Mouse (Mus musculus) stomach, embryonic 15.5 days (tissue): ENCODE results near the gene Hoxd12. TPM values are rescaled to one million over a fixed set of nuclear protein-coding genes. Genes with fewer than 3 reads are reported as not detected.

ENCODE experiments used
- ATAC-seq: fragments of 200-750 bp; cut with Nextera tagmentation; 2 replicates; pipeline ENCODE4 v1.8.0; 2017; ENCODE audit warnings: low read depth, moderate number of reproducible peaks, moderate TSS enrichment; ENCODE audit not compliant: insufficient read depth, low FRiP score
- H3K27ac ChIP-seq: fragments of 300-500 bp; sonication (generic); 2 replicates; pipeline ENCODE4 v1.5.1; 2015; ENCODE audit warnings: mild to moderate bottlenecking, inconsistent platforms
- H3K27me3 ChIP-seq: fragments of 300-500 bp; sonication (generic); replicated peaks from 2 replicates; pipeline ENCODE4 v1.6.1; 2015; ENCODE audit warnings: inconsistent platforms
- H3K36me3 ChIP-seq: fragments of 300-500 bp; sonication (generic); 2 replicates; pipeline ENCODE4 v1.6.1; 2015; ENCODE audit warnings: inconsistent platforms
- H3K4me1 ChIP-seq: fragments of 300-500 bp; sonication (generic); 2 replicates; pipeline ENCODE4 v1.6.1; 2015; ENCODE audit warnings: inconsistent platforms
- H3K4me2 ChIP-seq: fragments of 300-500 bp; sonication (generic); 2 replicates; pipeline ENCODE4 v1.6.1; 2015; ENCODE audit warnings: mild to moderate bottlenecking, inconsistent platforms
- H3K4me3 ChIP-seq: fragments of 300-500 bp; sonication (generic); replicated peaks from 2 replicates; pipeline ENCODE4 v1.5.1; 2015; ENCODE audit warnings: inconsistent platforms
- H3K9ac ChIP-seq: fragments of 300-500 bp; sonication (generic); 2 replicates; pipeline ENCODE4 v1.6.1; 2015; ENCODE audit warnings: inconsistent platforms
- H3K9me3 ChIP-seq: fragments of 300-500 bp; sonication (generic); 2 replicates; pipeline ENCODE4 v1.6.1; 2016; ENCODE audit warnings: inconsistent platforms
- WGBS: fragments of 180-500 bp; shearing (Covaris S2); methylation state at CpG from one replicate; pipeline ENCODE4 v1.1.7; 2015; 5-methylcytosine and 5-hydroxymethylcytosine counted together
- polyA plus RNA-seq: library from polyadenylated mRNA; unstranded; fragments of >200 nt; fragmentation: Nextera tagmentation; extraction: Ambion mirVana; gene quantifications from 2 replicates; pipeline ENCODE4 v1.2.1, GENCODE M21; 2015

The Hoxd12 gene
- polyA plus RNA-seq, 1 experiment from 2014 or later, result 0.18 TPM

DNA sequence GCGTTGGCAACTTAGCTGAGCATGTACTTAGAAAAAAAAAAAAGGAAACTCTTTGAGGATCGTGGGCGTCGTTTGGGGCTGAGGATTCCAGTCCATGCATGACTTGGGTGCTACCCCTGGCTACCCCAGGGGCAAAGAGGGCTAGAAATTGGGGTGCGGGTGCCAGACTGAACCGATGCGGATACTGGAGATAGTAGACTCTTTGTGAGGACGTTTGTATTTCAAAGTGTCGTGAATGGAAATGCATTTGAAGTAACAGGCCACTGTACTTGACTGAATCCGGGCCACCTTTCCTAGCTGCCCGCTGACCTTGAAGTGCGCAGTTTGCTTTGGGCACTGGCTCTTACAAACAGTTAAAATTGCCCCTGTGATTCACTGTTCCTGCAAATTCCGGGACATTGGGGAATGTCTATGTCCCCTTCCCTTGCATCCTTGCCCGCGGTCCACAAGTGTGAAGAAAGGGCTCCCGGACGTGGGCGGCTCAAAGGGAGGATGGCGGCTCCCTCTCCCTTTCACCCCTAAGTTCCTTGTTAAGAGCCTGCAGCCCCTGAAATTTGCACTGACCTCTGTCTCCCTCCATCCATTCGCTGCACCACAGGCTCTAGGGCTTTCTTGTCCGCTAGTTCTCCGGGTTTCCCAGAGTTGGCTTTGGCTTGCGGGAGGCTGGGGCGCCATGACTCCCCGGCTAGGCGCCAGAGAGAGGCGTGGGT is 12.3 kb downstream of the Hoxd12 start:
- WGBS, result 2% methylated on average over 27 of the region's 27 CpGs
- Histone ChIP-seq H3K9ac (no peak overlapping the region), H3K9me3 (no peaks in the 10 kb centered on the region), H3K4me1 (peaks cover 13% of the 10 kb centered on the region), H3K27me3 (peaks cover 90% of the 10 kb centered on the region), H3K4me2 (no peak overlapping the region), H3K4me3 (no peak overlapping the region), H3K36me3 (no peaks in the 10 kb centered on the region), H3K27ac (no peak overlapping the region)
- ATAC-seq, result no peak

DNA sequence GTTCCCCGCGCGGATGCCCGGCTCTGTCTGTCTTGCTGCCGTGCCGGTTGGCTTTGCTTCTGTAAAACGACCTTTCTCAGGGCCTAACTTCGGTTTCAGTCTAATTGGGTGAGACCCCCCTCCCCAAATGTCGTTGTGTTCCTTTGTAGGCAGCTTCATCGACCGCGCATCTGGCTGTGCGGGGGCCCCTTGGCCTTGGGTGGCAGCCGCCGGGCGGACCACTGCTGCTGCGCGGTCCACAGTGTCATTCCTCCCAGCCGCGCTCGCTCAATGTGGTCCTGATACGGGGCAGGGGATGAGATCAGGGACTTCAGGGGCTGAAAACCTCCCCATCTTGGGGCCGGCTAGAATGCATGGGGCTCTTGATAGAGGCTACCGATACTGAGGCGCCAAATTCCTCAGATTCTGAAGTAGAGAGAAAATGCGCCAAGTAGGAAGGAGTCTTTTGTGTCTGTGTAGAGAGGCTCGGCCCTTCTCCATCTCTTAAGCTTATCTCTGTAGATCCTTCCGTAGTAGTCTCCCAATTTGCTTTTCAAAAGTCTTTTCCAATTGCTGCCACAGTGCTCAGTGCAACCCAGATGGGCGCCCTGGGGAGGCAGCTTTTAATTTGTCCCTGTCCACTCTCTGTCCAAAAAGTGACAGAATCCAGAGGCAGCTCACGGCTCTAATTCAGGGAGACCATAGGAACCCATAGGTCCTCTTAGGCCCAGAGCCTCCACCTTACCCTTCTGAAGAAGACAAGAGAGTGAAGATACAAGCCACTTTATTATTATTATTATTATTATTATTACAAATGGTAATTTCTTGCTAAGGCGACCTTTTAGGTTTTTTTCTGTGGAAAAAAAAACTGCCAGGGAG is 13.1 kb downstream of the Hoxd12 start:
- no peak overlapping the region for H3K4me2 ChIP-seq
- H3K27ac ChIP-seq, result no peak overlapping the region
- H3K4me3 ChIP-seq, result no peak overlapping the region
- no peaks in the 10 kb centered on the region for H3K36me3 ChIP-seq
- WGBS, result 1% methylated on average over 31 of the region's 31 CpGs
- peaks cover 5% of the 10 kb centered on the region; the same call in 1 of the 2 replicates for H3K4me1 ChIP-seq
- no peak overlapping the region for H3K9ac ChIP-seq
- peaks cover 90% of the 10 kb centered on the region for H3K27me3 ChIP-seq
- no peaks in the 10 kb centered on the region for H3K9me3 ChIP-seq
- ATAC-seq, result no peak

DNA sequence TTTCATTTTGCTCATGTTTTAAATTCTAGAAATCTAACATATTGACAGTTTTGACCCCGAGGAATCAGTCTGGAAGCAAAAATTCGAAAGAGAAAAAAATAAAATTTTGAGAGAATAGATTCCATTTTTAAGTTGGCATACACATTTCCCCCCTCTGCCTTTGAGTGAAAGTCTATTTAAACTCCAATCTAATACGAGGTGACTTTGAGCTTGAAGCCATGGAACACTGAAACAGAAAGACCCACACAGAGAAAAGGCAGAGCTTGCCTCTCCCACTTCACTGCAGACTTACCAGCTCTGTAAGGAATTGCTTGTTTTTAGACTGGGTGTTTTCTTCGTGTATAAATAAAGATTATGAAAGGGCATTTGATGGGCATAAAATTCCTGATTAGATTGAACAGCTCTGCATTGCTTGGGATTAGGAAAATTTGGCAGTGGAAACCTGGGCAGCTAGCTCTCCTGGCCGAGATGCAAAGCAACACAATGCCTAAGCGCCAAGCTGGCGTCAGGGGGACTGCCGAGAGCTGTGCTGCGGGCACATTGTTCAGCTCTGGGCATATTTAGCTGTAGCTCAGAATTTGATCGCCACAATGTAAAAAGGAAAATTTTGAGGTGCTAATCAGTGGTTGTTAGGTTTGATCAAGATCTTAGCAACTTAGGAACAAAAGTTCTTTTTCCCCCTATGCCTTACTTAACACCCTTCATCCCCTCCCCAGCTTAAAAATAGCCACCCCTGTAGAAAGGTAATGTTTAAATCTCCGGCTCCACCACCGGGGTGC is 14.2 kb downstream of the Hoxd12 start:
- no peak for ATAC-seq
- Histone ChIP-seq H3K27me3 (peaks cover 90% of the 10 kb centered on the region), H3K4me2 (no peak overlapping the region), H3K9me3 (no peaks in the 10 kb centered on the region), H3K4me1 (0 out of 2 replicates have a peak, but pooled peaks cover 4% of the 10 kb centered on the region), H3K9ac (no peak overlapping the region), H3K36me3 (no peaks in the 10 kb centered on the region), H3K4me3 (no peak overlapping the region), H3K27ac (no peak overlapping the region)
- 4% methylated on average over 12 of the region's 12 CpGs for WGBS

DNA sequence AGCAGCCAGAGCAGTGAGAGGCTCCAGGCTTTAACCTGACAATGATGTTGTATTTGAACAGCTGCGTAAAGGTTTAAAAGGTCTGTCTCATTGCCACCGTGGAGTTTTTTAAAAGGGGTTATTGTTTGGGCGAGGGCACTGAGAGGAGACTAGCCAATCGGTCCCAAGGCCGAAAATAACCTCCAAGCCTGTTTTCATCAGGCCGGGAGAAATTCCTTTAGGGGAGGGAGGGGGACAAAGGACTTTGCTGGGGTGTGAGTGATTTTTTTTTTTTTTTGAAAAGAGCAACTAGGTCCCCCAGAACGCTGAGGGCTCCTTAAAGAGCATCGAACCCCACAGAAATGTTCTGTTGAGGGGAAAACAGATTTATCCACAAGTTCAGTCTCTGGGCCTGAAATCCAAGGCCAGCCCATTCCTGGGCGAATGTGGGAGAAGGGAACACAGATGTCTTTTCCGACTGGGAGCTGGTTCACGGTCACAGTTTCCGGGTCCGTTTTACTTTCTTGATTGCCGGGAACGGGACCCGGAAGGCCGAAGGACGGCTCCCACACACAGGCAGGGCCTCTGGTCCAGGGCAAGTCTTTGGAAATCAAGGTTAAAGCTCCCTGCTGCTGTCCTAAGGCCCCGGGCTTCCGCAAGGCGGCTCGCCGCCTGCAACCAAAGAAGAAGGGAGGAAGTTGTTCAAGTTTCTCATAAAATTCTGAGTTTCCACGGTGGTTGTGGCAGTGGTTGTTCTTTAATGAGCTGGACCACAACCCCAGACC is 14.9 kb downstream of the Hoxd12 start:
- Histone ChIP-seq H3K9ac (no peak overlapping the region), H3K27ac (no peak overlapping the region), H3K9me3 (no peaks in the 10 kb centered on the region), H3K27me3 (peaks cover 90% of the 10 kb centered on the region), H3K4me1 (0 out of 2 replicates have a peak, but pooled peaks cover 4% of the 10 kb centered on the region), H3K4me3 (no peak overlapping the region), H3K36me3 (no peaks in the 10 kb centered on the region), H3K4me2 (no peak overlapping the region)
- 2% methylated on average over 24 of the region's 24 CpGs for WGBS
- no peak for ATAC-seq

DNA sequence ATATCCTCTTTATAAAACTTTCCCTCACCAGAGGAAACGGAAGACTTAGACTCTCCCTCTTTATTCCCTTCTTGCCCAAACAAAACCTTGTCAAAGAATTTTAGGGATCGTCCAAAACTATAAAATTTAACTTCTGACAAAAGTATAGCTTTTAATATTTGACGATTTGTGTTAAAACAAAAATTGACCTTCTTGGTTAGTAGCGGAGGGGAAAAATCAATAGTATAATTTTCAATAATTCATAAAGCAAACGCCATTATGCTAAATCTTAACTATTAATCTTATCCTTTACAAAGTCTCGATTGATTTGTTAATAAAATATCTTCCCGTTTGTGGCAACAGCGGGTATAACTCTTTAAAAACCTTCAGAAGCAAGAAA is 15.5 kb downstream of the Hoxd12 start:
- ATAC-seq, result no peak
- H3K27me3 ChIP-seq, result peaks cover 90% of the 10 kb centered on the region
- H3K9ac ChIP-seq, result no peak overlapping the region
- H3K27ac ChIP-seq, result no peak overlapping the region
- no peak overlapping the region for H3K4me2 ChIP-seq
- WGBS, result 9% methylated on average over 8 of the region's 8 CpGs
- H3K4me1 ChIP-seq, result 0 out of 2 replicates have a peak, but pooled peaks cover 4% of the 10 kb centered on the region
- H3K4me3 ChIP-seq, result no peak overlapping the region
- no peaks in the 10 kb centered on the region for H3K9me3 ChIP-seq
- H3K36me3 ChIP-seq, result no peaks in the 10 kb centered on the region

DNA sequence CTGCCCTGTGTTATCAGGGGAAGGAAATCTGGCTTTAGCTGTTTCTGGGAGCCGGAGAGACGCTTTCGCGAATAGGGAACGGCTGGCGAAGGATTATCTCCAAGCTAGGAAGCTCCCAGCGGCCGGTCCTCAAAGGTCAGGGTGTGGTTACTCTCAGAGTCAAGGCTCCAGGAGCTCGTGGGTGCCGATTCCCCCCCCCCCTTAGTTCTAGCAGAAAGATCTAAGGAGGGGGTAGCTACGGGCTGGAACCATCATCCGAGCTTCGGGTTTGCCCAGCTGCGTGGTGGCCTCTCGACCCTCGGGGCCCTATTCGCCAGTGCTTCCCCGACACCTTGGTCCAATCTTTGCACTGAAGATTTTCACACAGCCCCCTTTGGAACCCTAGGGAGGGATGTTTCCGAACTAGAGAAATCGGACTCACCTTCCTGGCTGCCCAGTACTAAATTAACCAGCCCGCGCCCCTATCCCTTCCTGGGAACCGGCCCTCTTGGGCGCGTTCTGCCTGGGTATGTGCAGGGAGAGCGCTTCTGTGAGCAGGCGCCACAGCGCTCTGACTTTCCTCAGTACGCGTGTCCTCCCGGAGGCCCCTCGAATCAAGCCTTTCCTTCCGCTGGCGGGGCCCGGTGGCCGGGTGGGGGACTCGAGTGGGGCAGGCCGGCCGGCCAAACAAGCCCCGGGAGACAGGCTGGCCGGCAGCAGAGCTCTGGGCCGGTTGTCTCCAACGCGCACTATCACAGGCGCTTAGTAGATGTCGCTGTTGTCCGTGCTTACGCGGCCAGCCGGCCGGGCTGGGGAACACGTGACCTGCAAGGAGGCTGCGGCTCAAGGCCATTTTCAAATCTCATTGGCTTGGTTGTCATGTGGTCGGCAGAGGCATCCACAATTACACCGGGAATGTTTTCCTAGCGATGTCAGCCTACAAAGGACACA is 16.5 kb downstream of the Hoxd12 start, which contains the start of gene Hoxd10:
Hoxd10 (plus strand) TSS at position 903 of the 930 bp plus-strand sequence.
- Histone ChIP-seq H3K27ac (no peak within 1 kb of the TSS), H3K9me3 (no peaks in the 10 kb centered on the region), H3K9ac (no peak within 1 kb of the TSS), H3K36me3 (no peaks in the 10 kb centered on the region), H3K4me1 (0 out of 2 replicates have a peak, but pooled peaks cover 4% of the 10 kb centered on the region), H3K27me3 (peaks cover 96% of the 10 kb centered on the region), H3K4me2 (peak within 1 kb of the TSS; percentile 36; the same call in 1 of the 2 replicates), H3K4me3 (peak within 1 kb of the TSS; percentile 16; the same call in 1 of the 2 replicates)
- peak; percentile 39; the same call in 1 of the 2 replicates for ATAC-seq
- 2% methylated on average over 56 of the region's 56 CpGs for WGBS

DNA sequence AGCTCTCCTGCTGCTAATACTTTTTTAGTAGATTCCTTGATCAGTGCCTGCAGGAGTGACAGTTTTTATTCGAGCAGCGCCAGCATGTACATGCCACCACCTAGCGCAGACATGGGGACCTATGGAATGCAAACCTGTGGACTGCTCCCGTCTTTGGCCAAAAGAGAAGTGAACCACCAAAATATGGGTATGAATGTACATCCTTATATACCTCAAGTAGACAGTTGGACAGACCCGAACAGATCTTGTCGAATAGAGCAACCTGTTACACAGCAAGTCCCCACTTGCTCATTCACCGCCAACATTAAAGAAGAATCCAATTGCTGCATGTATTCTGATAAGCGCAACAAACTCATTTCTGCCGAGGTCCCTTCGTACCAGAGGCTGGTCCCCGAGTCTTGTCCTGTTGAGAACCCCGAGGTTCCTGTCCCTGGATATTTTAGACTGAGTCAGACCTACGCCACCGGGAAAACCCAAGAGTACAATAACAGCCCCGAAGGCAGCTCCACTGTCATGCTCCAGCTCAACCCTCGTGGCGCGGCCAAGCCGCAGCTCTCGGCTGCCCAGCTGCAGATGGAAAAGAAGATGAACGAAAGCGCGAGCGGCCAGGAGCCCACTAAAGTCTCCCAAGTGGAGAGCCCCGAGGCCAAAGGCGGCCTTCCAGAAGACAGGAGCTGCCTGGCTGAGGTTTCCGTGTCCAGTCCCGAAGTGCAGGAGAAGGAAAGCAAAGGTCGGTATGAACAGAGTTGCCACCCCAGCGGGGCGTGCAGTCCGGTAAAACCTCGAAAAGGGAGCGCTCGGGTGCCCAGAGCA is 17.4 kb downstream of the Hoxd12 start:
- no peak overlapping the region for H3K9ac ChIP-seq
- H3K27me3 ChIP-seq, result peaks cover 96% of the 10 kb centered on the region
- H3K36me3 ChIP-seq, result no peaks in the 10 kb centered on the region
- no peak for ATAC-seq
- no peak overlapping the region for H3K27ac ChIP-seq
- WGBS, result 4% methylated on average over 35 of the region's 35 CpGs
- H3K4me3 ChIP-seq, result no peak overlapping the region
- H3K4me2 ChIP-seq, result 0 out of 2 replicates have a peak overlapping the region, but pooled peaks have one; percentile 36
- H3K4me1 ChIP-seq, result 0 out of 2 replicates have a peak, but pooled peaks cover 4% of the 10 kb centered on the region
- H3K9me3 ChIP-seq, result no peaks in the 10 kb centered on the region

DNA sequence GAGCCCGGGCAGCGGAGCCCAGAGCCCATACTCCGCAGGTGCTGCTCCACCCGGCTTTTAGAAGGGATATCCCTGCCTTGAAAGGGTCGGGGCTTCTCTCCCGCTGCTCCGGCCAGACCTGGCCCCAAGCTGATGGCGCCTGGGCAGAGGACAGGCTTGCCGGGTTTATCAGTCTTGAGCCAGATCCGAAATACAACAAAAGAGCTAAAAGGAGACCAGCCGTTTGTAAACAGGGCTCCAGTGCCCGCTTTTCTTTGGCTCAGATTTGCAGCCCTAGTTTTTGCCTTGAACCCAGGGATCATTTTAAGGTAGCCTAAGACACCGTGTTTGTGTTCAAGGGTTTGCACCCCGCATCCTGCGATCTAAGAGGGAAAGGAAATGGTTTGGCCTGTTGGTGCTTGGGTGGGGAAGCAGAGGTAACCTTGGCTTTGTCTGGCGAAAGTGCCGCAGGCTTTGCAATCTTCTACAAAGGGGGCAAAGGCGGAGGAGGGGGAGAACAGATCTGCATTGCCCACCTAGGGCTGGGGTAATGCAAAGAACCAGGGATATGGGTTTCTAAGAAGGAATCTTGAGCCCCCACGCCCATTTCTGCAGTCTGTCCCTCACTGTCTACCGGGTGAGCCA is 18.1 kb downstream of the Hoxd12 start:
- peaks cover 9% of the 10 kb centered on the region for H3K4me1 ChIP-seq
- no peak overlapping the region for H3K9ac ChIP-seq
- no peaks in the 10 kb centered on the region for H3K9me3 ChIP-seq
- no peak overlapping the region for H3K4me3 ChIP-seq
- peaks cover 96% of the 10 kb centered on the region for H3K27me3 ChIP-seq
- H3K27ac ChIP-seq, result no peak overlapping the region
- 2% methylated on average over 20 of the region's 20 CpGs for WGBS
- no peak for ATAC-seq
- H3K36me3 ChIP-seq, result no peaks in the 10 kb centered on the region
- no peak overlapping the region for H3K4me2 ChIP-seq

DNA sequence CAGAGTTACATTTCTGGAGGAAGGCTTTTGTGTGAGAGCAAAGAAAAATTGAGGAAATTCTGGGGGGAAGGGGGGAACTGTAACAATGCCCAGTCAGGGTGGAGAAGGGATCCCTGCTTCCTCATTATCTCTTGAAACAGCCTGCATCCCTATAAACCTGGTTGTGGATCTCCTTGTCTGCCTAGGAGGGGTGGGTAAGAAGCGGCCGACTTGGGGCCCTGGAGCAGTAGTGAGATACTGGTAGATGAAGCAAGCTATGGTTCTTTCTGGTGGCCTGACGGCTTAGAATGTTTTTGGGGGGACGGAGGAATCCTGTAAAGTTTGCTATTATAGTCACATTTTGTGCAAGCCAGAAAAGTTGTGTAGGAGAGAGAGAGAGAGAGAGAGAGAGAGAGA is 18.6 kb downstream of the Hoxd12 start:
- ATAC-seq, result no peak
- H3K27ac ChIP-seq, result no peak overlapping the region
- H3K9me3 ChIP-seq, result no peaks in the 10 kb centered on the region
- H3K27me3 ChIP-seq, result peaks cover 96% of the 10 kb centered on the region
- H3K4me3 ChIP-seq, result no peak overlapping the region
- H3K36me3 ChIP-seq, result no peaks in the 10 kb centered on the region
- no peak overlapping the region for H3K9ac ChIP-seq
- H3K4me1 ChIP-seq, result peaks cover 14% of the 10 kb centered on the region
- 8% methylated on average over 4 of the region's 4 CpGs for WGBS
- H3K4me2 ChIP-seq, result no peak overlapping the region
